Mouse (Mus musculus) stomach, embryonic 15.5 days (tissue): ENCODE results near the gene Dhx37. TPM values are rescaled to one million over a fixed set of nuclear protein-coding genes. Genes with fewer than 3 reads are reported as not detected.

Source experiments
- ATAC-seq: fragments of 200-750 bp; cut with Nextera tagmentation; 2 replicates; pipeline ENCODE4 v1.8.0; 2017; ENCODE audit warnings: low read depth, moderate number of reproducible peaks, moderate TSS enrichment; ENCODE audit not compliant: insufficient read depth, low FRiP score
- H3K27ac ChIP-seq: fragments of 300-500 bp; sonication (generic); 2 replicates; pipeline ENCODE4 v1.5.1; 2015; ENCODE audit warnings: mild to moderate bottlenecking, inconsistent platforms
- H3K27me3 ChIP-seq: fragments of 300-500 bp; sonication (generic); replicated peaks from 2 replicates; pipeline ENCODE4 v1.6.1; 2015; ENCODE audit warnings: inconsistent platforms
- H3K36me3 ChIP-seq: fragments of 300-500 bp; sonication (generic); 2 replicates; pipeline ENCODE4 v1.6.1; 2015; ENCODE audit warnings: inconsistent platforms
- H3K4me1 ChIP-seq: fragments of 300-500 bp; sonication (generic); 2 replicates; pipeline ENCODE4 v1.6.1; 2015; ENCODE audit warnings: inconsistent platforms
- H3K4me2 ChIP-seq: fragments of 300-500 bp; sonication (generic); 2 replicates; pipeline ENCODE4 v1.6.1; 2015; ENCODE audit warnings: mild to moderate bottlenecking, inconsistent platforms
- H3K4me3 ChIP-seq: fragments of 300-500 bp; sonication (generic); replicated peaks from 2 replicates; pipeline ENCODE4 v1.5.1; 2015; ENCODE audit warnings: inconsistent platforms
- H3K9ac ChIP-seq: fragments of 300-500 bp; sonication (generic); 2 replicates; pipeline ENCODE4 v1.6.1; 2015; ENCODE audit warnings: inconsistent platforms
- H3K9me3 ChIP-seq: fragments of 300-500 bp; sonication (generic); 2 replicates; pipeline ENCODE4 v1.6.1; 2016; ENCODE audit warnings: inconsistent platforms
- WGBS: fragments of 180-500 bp; shearing (Covaris S2); methylation state at CpG from one replicate; pipeline ENCODE4 v1.1.7; 2015; 5-methylcytosine and 5-hydroxymethylcytosine counted together
- microRNA-seq: library from miRNA; unstranded; fragments of <30 nt; microRNA quantifications from one replicate; pipeline ENCODE4, GENCODE M21; 2016
- polyA plus RNA-seq: library from polyadenylated mRNA; unstranded; fragments of >200 nt; fragmentation: Nextera tagmentation; extraction: Ambion mirVana; gene quantifications from 2 replicates; pipeline ENCODE4 v1.2.1, GENCODE M21; 2015

Dhx37 gene
- polyA plus RNA-seq, 1 experiment from 2014 or later = 11.5 TPM

DNA sequence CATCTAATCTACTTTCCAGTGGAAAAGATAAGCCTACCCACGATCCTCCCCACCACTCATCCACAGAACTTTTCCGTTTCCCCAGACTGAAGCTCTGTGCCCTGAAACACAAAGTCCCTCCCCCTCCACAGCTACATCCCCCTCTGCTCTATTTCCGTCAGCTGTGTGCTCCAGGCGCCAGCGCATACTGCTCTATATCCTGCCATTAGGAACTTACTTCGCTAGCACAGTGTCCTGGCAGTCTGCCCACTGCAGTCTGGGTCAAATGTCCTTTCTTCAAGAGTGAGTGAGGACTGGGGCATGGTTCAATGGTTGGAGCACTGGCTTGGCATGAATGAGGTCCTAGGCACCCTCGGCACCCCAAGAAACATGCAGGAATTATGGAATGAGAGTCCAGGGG lies 70.0 kb downstream of the Dhx37 start:
- 58% methylated on average over 7 of the region's 7 CpGs for WGBS
- Histone ChIP-seq H3K4me3 (no peak overlapping the region), H3K4me2 (no peak overlapping the region), H3K9me3 (no peaks in the 10 kb centered on the region), H3K27me3 (no peaks in the 10 kb centered on the region), H3K9ac (no peak overlapping the region), H3K27ac (no peak overlapping the region), H3K36me3 (no peaks in the 10 kb centered on the region), H3K4me1 (no peaks in the 10 kb centered on the region)
- no peak for ATAC-seq

Small RNA genes within 50 kb of the gene (microRNA-seq; reads per million reads assigned to microRNA genes)
- gene Gm27551 = not detected

Other genes starting within 250 kb of the Dhx37 start
- gene Scarb1, start 93.0 kb downstream of the Dhx37 start, polyA plus RNA-seq = 61.9 and 67.9 TPM in 2 replicates
- 0.21 and 0.67 TPM in 2 replicates for gene Gm10382, start 44.8 kb downstream of the Dhx37 start, polyA plus RNA-seq
- 893 and 1,069 TPM in 2 replicates for gene Ubc, start 43.9 kb downstream of the Dhx37 start, polyA plus RNA-seq
- 45.5 and 46.6 TPM in 2 replicates for gene Bri3bp, start 7.4 kb upstream of the Dhx37 start, polyA plus RNA-seq
- gene Aacs, start 41.7 kb upstream of the Dhx37 start, polyA plus RNA-seq = 58.8 and 61.4 TPM in 2 replicates
- 0.34 and 0.62 TPM in 2 replicates for gene Tmem132b, start 97.7 kb upstream of the Dhx37 start, polyA plus RNA-seq